Mouse (Mus musculus) CH12.LX (cell line): ENCODE measurements around the gene Chrdl2. TPM values are rescaled to one million over a fixed set of nuclear protein-coding genes. Genes with fewer than 3 reads are reported as not detected.
"Not testable (repeated sequence)": the region's sequence is repeated elsewhere in the genome, so short reads cannot be mapped to it uniquely, and the experiment has no call there.

Source experiments
- DNase-seq: peaks from one replicate; pipeline ENCODE4 v3.0.0-alpha.2; 2013; ENCODE audit errors: extremely low read depth
- H3K27ac ChIP-seq: 2 replicates; pipeline ENCODE4 v1.5.1; 2012; ENCODE audit warnings: low read depth, mild to moderate bottlenecking, control low read depth, moderate library complexity; ENCODE audit not compliant: insufficient read depth
- H3K27me3 ChIP-seq: replicated peaks from 2 replicates; pipeline ENCODE3; 2012; ENCODE audit warnings: inconsistent platforms
- H3K36me3 ChIP-seq, 2 experiments: replicated peaks in 1 of 2; 2 replicates each; pipeline versions ENCODE3 to v1.6.1; 2012; ENCODE audit warnings: inconsistent platforms in 1 of 2, low read length in 1 of 2, mild to moderate bottlenecking in 1 of 2, mixed read lengths in 1 of 2, moderate library complexity in 1 of 2; ENCODE audit not compliant: control insufficient read depth in 1 of 2, insufficient read depth in 1 of 2
- H3K4me1 ChIP-seq, 2 experiments: 2 replicates each; pipeline ENCODE4 v1.6.1; 2012; ENCODE audit warnings: inconsistent platforms in 1 of 2, moderate library complexity in 1 of 2; ENCODE audit not compliant: insufficient read depth in 2 of 2, control insufficient read depth in 1 of 2
- H3K4me2 ChIP-seq: 2 replicates; pipeline ENCODE4 v1.6.1; 2012; ENCODE audit warnings: low read depth, mild to moderate bottlenecking, control low read depth; ENCODE audit not compliant: poor library complexity, insufficient read depth, severe bottlenecking
- H3K4me3 ChIP-seq, 3 experiments: fragments of 150-350 bp in 1 of 3; sonication (generic) in 1 of 3; replicated peaks in 1 of 3; 2 replicates each; pipeline versions ENCODE3 to v1.5.1; 2011 to 2012; ENCODE audit warnings: low read depth in 2 of 3, low read length in 2 of 3, mild to moderate bottlenecking in 2 of 3, moderate library complexity in 2 of 3, control low read depth in 1 of 3, improper control_type of control experiment in 1 of 3, inconsistent platforms in 1 of 3, mixed read lengths in 1 of 3; ENCODE audit not compliant: poor library complexity in 1 of 3
- H3K79me2 ChIP-seq: replicated peaks from 2 replicates; pipeline ENCODE4 v1.6.1; 2012; ENCODE audit warnings: mild to moderate bottlenecking, moderate library complexity; ENCODE audit not compliant: control insufficient read depth, poor library complexity, insufficient read depth, severe bottlenecking; ENCODE audit errors: extremely low read depth
- H3K9ac ChIP-seq: 2 replicates; pipeline ENCODE4 v1.6.1; 2012; ENCODE audit warnings: low read depth, mild to moderate bottlenecking, control low read depth, moderate library complexity; ENCODE audit not compliant: insufficient read depth
- H3K9me3 ChIP-seq: replicated peaks from 2 replicates; pipeline ENCODE3; 2012; ENCODE audit warnings: low read length, inconsistent platforms, mixed read lengths
- CTCF ChIP-seq, 2 experiments: IDR thresholded peaks in 1 of 2; conservative IDR thresholded peaks in 1 of 2; 2 replicates each; pipeline ENCODE4 v1.5.1; 2011 to 2012; ENCODE audit warnings: low read depth in 2 of 2, low read length in 2 of 2, improper control_type of control experiment in 1 of 2, inconsistent platforms in 1 of 2, mild to moderate bottlenecking in 1 of 2, moderate library complexity in 1 of 2
- GABPA ChIP-seq: IDR thresholded peaks from 2 replicates; pipeline ENCODE4 v1.6.1; 2012; ENCODE audit warnings: low read depth, low read length, improper control_type of control experiment, inconsistent platforms; ENCODE audit not compliant: insufficient replicate concordance
- HCFC1 ChIP-seq: IDR thresholded peaks from 2 replicates; pipeline ENCODE4 v1.6.1; 2012; ENCODE audit warnings: low read depth, mild to moderate bottlenecking, inconsistent platforms, low read length, improper control_type of control experiment
- IRF4 ChIP-seq: IDR thresholded peaks from 2 replicates; pipeline ENCODE4 v1.6.1; 2014; ENCODE audit warnings: low read depth, mild to moderate bottlenecking, inconsistent platforms, low read length, improper control_type of control experiment
- KAT2A ChIP-seq: IDR thresholded peaks from 2 replicates; pipeline ENCODE4 v1.6.1; 2012; ENCODE audit warnings: low read length, improper control_type of control experiment, inconsistent platforms; ENCODE audit not compliant: insufficient replicate concordance
- MAFK ChIP-seq: IDR thresholded peaks from 2 replicates; pipeline ENCODE4 v1.6.1; 2011; ENCODE audit warnings: low read length, improper control_type of control experiment; ENCODE audit not compliant: insufficient replicate concordance
- MAX ChIP-seq: IDR thresholded peaks from 2 replicates; pipeline ENCODE4 v1.6.1; 2011; ENCODE audit warnings: low read length, improper control_type of control experiment
- MAZ ChIP-seq: IDR thresholded peaks from 2 replicates; pipeline ENCODE4 v1.6.1; 2012; ENCODE audit warnings: low read depth, mild to moderate bottlenecking, inconsistent platforms, low read length, improper control_type of control experiment, moderate library complexity
- MEF2A ChIP-seq: IDR thresholded peaks from 2 replicates; pipeline ENCODE4 v1.6.1; 2014; ENCODE audit warnings: low read depth, mild to moderate bottlenecking, inconsistent platforms, low read length, improper control_type of control experiment, borderline replicate concordance
- NELFE ChIP-seq: IDR thresholded peaks from 2 replicates; pipeline ENCODE4 v1.6.1; 2011; ENCODE audit warnings: low read depth, low read length, improper control_type of control experiment
- POLR2AphosphoS2 ChIP-seq: IDR thresholded peaks from 2 replicates; pipeline ENCODE4 v1.6.1; 2011; ENCODE audit warnings: low read depth, low read length, improper control_type of control experiment
- RAD21 ChIP-seq: IDR thresholded peaks from 2 replicates; pipeline ENCODE4 v1.6.1; 2011; ENCODE audit warnings: low read depth, mild to moderate bottlenecking, low read length, improper control_type of control experiment, moderate library complexity
- USF1 ChIP-seq: IDR thresholded peaks from 2 replicates; pipeline ENCODE4 v1.6.1; 2014; ENCODE audit warnings: low read depth, mild to moderate bottlenecking, inconsistent platforms, low read length, improper control_type of control experiment
- USF2 ChIP-seq: conservative IDR thresholded peaks from 2 replicates; pipeline ENCODE4 v1.6.1; 2011; ENCODE audit warnings: low read depth, low read length, improper control_type of control experiment
- ZC3H11A ChIP-seq: IDR thresholded peaks from 2 replicates; pipeline ENCODE4 v1.6.1; 2012; ENCODE audit warnings: low read depth, mild to moderate bottlenecking, inconsistent platforms, low read length, improper control_type of control experiment
- ZNF384 ChIP-seq: IDR thresholded peaks from 2 replicates; pipeline ENCODE4 v1.6.1; 2012; ENCODE audit warnings: low read depth, low read length, improper control_type of control experiment, inconsistent platforms
- dilution Hi-C: fragments of 300-500 bp; cut with MboI; formaldehyde crosslinking; loops from 2 replicates; pipeline ENCODE4 v1.14.3; 2020; ENCODE audit warnings: low sequenced_read_pairs; ENCODE audit not compliant: extremely low pct_unique_long_range_greater_than_20kb, extremely low pct_ligation_motif_present
- in situ Hi-C: fragments of 300-500 bp; cut with MboI; formaldehyde crosslinking; loops from 3 replicates; pipeline ENCODE4 v1.14.3; 2019; ENCODE audit warnings: low sequenced_read_pairs, low pct_ligation_motif_present, low pct_unique_long_range_greater_than_20kb, mixed read lengths
- polyA plus RNA-seq: library from polyadenylated mRNA; unstranded; fragments of >175 nt; gene quantifications from 2 replicates; pipeline ENCODE4 v1.2.1, GENCODE M21; 2012; ENCODE audit warnings: low read depth; ENCODE audit not compliant: insufficient read length
- total RNA-seq, 2 experiments: library from RNA; depleted of rRNA; stranded (reverse); fragments of 300-350 nt in 1 of 2; fragments of >200 nt in 1 of 2; gene quantifications; 2 replicates each; pipeline ENCODE4 v1.2.3; 2012 to 2014

The Chrdl2 gene
- total RNA-seq (2012; rRNA removed), result not detected in 2 replicates
- not detected in 2 replicates for total RNA-seq (2014; rRNA removed)
- not detected in 2 replicates for polyA plus RNA-seq

- Histone ChIP-seq H3K27me3 (peaks cover 60% of the 10 kb centered on the region), H3K36me3 (no peaks in the 10 kb centered on the region), H3K4me2 (no peak within 1 kb of the TSS), H3K4me1 (peaks cover 0 to 4% of the 10 kb centered on the region in 2 experiments; a peak in 2 of 4 replicates), H3K9me3 (no peaks in the 10 kb centered on the region), H3K9ac (no peak within 1 kb of the TSS), H3K79me2 (no peaks in the 10 kb centered on the region), H3K27ac (no peak within 1 kb of the TSS), H3K4me3 (no peak within 1 kb of the TSS)
- dilution Hi-C loops (no loop called here), in situ Hi-C loops (loop anchor here (25.0 kb wide), 1 partner anchor 182 kb away; the partner anchor contains the start of gene Kcne3)
- no peak for TF ChIP-seq GABPA
- DNase-seq, result no peak
Measured at GRCm38 (mm10) chr7:100005790-100006189, at the start of gene Chrdl2. Gene Chrdl2 (plus strand): TSS chr7:100006172.

GRCm38 (mm10) chr7:99957226-99957965, 48.6 kb upstream of the Chrdl2 start:
- no peak for DNase-seq
- Histone ChIP-seq H3K4me2 (no peak overlapping the region), H3K79me2 (no peaks in the 10 kb centered on the region), H3K27ac (no peak overlapping the region), H3K9ac (no peak overlapping the region), H3K4me1 (peaks cover 4 to 26% of the 10 kb centered on the region in 2 experiments; a peak in 3 of 4 replicates), H3K36me3 (peaks cover 6 to 16% of the 10 kb centered on the region in 2 experiments), H3K4me3 (no peak overlapping the region), H3K9me3 (no peaks in the 10 kb centered on the region), H3K27me3 (no peaks in the 10 kb centered on the region)
- in situ Hi-C loops (no loop called here), dilution Hi-C loops (no loop called here)
- TF ChIP-seq ZC3H11A, result no peak
- no peak for TF ChIP-seq HCFC1
- no peak for TF ChIP-seq MAX
- no peak for TF ChIP-seq USF2
- TF ChIP-seq KAT2A, result no peak
- TF ChIP-seq MEF2A, result no peak
- TF ChIP-seq RAD21, result no peak
- no peak for TF ChIP-seq MAZ
- no peak for TF ChIP-seq USF1
- TF ChIP-seq ZNF384, result no peak
- no peak for TF ChIP-seq NELFE
- no peak for TF ChIP-seq MAFK
- TF ChIP-seq POLR2AphosphoS2, result no peak
- TF ChIP-seq IRF4, result no peak
- TF ChIP-seq CTCF (conservative IDR thresholded peaks at IDR 0.05 in 1 of 2, IDR thresholded peaks at IDR 0.05 in 1 of 2; ENCODE audit: low read depth in 2 of 2, low read length in 2 of 2), result no peak

GRCm38 (mm10) chr7:99960571-99960970, 45.4 kb upstream of the Chrdl2 start:
- dilution Hi-C loops, result not testable (repeated sequence)

More at GRCm38 (mm10) chr7:99960571-99960970, 45.4 kb upstream of the Chrdl2 start:
- Histone ChIP-seq H3K36me3 (peaks cover 0 to 13% of the 10 kb centered on the region in 2 experiments), H3K4me1 (peaks cover 6 to 44% of the 10 kb centered on the region in 2 experiments; a peak in 3 of 4 replicates)
- H3K4me3 ChIP-seq, H3K9me3 ChIP-seq, H3K4me2 ChIP-seq, in situ Hi-C loops, DNase-seq, H3K9ac ChIP-seq, H3K27me3 ChIP-seq, H3K27ac ChIP-seq, H3K79me2 ChIP-seq: not testable (repeated sequence)
